Mouse (Mus musculus) lung, postnatal 0 days (tissue): ENCODE data around the gene 4930548H24Rik.

Experiments
- CTCF ChIP-seq: IDR thresholded peaks from 2 replicates; pipeline ENCODE4 v1.5.1; 2016; ENCODE audit warnings: antibody characterized with exemption, mild to moderate bottlenecking
- EP300 ChIP-seq: IDR thresholded peaks from 2 replicates; pipeline ENCODE4 v1.6.1; 2016; ENCODE audit warnings: antibody characterized with exemption, mild to moderate bottlenecking, control low read depth

- no peak for TF ChIP-seq CTCF
- TF ChIP-seq EP300: no peak
Observed at GRCm38 (mm10) chr5:31467798-31468197, 17.7 kb upstream of the 4930548H24Rik start.
